Mouse (Mus musculus): ENCODE results near the gene Troap. TPM values are rescaled to one million over a fixed set of nuclear protein-coding genes. Genes with fewer than 3 reads are reported as not detected.
"Not testable (repeated sequence)": the region's sequence is repeated elsewhere in the genome, so short reads cannot be mapped to it uniquely, and the experiment has no call there.

Troap gene
- polyA plus RNA-seq, 1 experiment from 2014 or later = 27.2 TPM

- 71% methylated on average over 26 of the region's 26 CpGs for WGBS
- no peak overlapping the region for H3K4me3 ChIP-seq (ENCODE audit: low read depth, low read length)
These were observed 34.1 kb upstream of the Troap start for GRCm38 (mm10) chr15:99039996-99040919.

DNA sequence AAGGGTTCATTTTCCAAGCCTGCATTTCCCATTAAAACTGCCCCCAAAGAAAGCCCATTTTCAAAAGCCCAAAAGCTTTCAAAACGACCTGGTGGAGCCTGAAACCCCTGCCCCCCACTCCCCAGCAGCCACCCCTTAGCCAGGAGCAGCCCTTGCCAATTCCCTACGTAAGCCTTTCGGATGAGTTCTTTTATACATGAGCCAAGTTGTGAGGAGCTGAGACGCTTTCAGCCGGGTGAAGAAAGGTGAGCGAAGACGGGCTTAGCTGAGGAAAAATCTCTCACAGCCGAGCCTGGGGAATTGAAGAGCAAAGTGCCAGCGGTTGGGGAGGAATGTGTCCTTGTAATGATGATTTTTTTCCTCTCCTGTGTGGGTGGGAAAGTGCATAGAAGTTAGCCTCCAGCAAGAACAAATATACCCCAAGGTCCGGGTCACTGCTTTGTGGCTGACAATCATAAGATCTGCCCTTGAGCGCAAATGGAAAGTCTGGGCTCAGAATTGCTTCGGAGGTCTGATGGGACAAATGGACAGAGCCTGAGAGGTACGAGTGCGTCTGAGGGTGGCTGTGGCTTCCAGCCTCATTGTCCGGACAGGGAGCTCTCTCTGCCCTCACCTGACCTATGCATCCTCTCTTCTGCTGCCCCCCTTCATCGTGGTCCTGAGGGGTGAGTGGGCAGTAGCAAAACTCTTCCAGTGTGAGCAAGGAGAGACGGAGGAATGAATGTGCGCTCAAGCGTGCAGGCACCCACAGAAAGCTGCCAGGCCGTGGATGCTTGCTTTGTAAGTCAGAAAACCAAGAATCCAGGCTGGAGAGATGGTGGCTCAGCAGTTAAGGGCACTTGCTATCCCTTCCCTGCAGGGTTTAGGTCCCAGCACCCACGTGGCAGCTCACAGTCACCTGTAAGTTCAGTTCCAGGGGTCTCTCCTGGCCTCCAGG, 33.2 kb upstream of the Troap start:
- H3K27me3 ChIP-seq (ENCODE audit: control insufficient read depth, insufficient read depth, low read length) = no peaks in the 10 kb centered on the region
- ATAC-seq (ENCODE audit: low FRiP score) (no peak), DNase-seq (ENCODE audit: low spot score, missing footprints) (no peak)
- WGBS = 54% methylated on average over 21 of the region's 21 CpGs
- H3K9me3 ChIP-seq (ENCODE audit: control insufficient read depth, low read length) = no peaks in the 10 kb centered on the region
- H3K4me2 ChIP-seq = no peak overlapping the region
- H3K9ac ChIP-seq (ENCODE audit: low read length) = no peak overlapping the region
- no peak overlapping the region for H3K4me3 ChIP-seq (ENCODE audit: low read depth, low read length)
- H3K4me1 ChIP-seq (ENCODE audit: control insufficient read depth, insufficient read depth, low read length) = 0 out of 2 replicates have a peak, but pooled peaks cover 5% of the 10 kb centered on the region
- no peaks in the 10 kb centered on the region for H3K36me3 ChIP-seq (ENCODE audit: control insufficient read depth, insufficient read depth, low read length)
- no peak overlapping the region for H3K27ac ChIP-seq (ENCODE audit: low read depth, low read length)

More at GRCm38 (mm10) chr15:99039996-99040919, 34.1 kb upstream of the Troap start:
- Histone ChIP-seq H3K4me2 (no peak overlapping the region), H3K4me1 (ENCODE audit: control insufficient read depth, insufficient read depth, low read length) (0 out of 2 replicates have a peak, but pooled peaks cover 5% of the 10 kb centered on the region), H3K9me3 (ENCODE audit: control insufficient read depth, low read length) (no peaks in the 10 kb centered on the region), H3K27ac (ENCODE audit: low read depth, low read length) (no peak overlapping the region), H3K36me3 (ENCODE audit: control insufficient read depth, insufficient read depth, low read length) (no peaks in the 10 kb centered on the region), H3K9ac (ENCODE audit: low read length) (no peak overlapping the region), H3K27me3 (ENCODE audit: control insufficient read depth, insufficient read depth, low read length) (no peaks in the 10 kb centered on the region)
- DNase-seq (ENCODE audit: low spot score, missing footprints) (no peak), ATAC-seq (ENCODE audit: low FRiP score) (no peak)

DNA sequence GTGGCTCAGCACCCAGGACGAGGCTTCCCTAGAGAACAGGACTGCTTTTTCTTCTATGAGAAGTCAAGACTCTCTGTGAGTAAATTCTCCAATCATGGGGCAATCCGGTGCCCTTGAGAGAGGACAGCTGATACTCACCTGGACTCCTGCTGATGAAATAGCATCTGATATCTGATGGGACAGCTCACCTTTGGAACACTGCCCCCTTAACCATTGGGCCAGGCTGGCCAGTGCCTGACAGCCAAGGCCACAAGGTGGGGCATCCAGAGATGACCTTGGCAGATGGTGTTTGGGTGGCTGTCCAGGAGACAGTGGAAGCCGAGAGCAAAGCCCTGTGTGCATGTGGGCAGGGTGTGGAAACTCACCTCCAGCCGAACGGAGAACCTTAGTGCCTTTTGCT, 32.0 kb upstream of the Troap start:
- 0 out of 2 replicates have a peak, but pooled peaks cover 5% of the 10 kb centered on the region for H3K4me1 ChIP-seq (ENCODE audit: control insufficient read depth, insufficient read depth, low read length)
- no peak overlapping the region for H3K4me3 ChIP-seq (ENCODE audit: low read depth, low read length)
- 82% methylated on average over 5 of the region's 5 CpGs for WGBS
- H3K4me2 ChIP-seq = no peak overlapping the region
- H3K27me3 ChIP-seq (ENCODE audit: control insufficient read depth, insufficient read depth, low read length) = no peaks in the 10 kb centered on the region
- H3K27ac ChIP-seq (ENCODE audit: low read depth, low read length) = no peak overlapping the region
- ATAC-seq (ENCODE audit: low FRiP score) (no peak), DNase-seq (ENCODE audit: low spot score, missing footprints) (no peak)
- no peak overlapping the region for H3K9ac ChIP-seq (ENCODE audit: low read length)
- H3K9me3 ChIP-seq (ENCODE audit: control insufficient read depth, low read length) = no peaks in the 10 kb centered on the region
- H3K36me3 ChIP-seq (ENCODE audit: control insufficient read depth, insufficient read depth, low read length) = no peaks in the 10 kb centered on the region

GRCm38 (mm10) chr15:99044854-99045253, 29.5 kb upstream of the Troap start:
- Histone ChIP-seq H3K27ac (ENCODE audit: low read depth, low read length) (no peak overlapping the region), H3K27me3 (ENCODE audit: control insufficient read depth, insufficient read depth, low read length) (no peaks in the 10 kb centered on the region), H3K9ac (ENCODE audit: low read length) (no peak overlapping the region), H3K4me3 (ENCODE audit: low read depth, low read length) (no peak overlapping the region), H3K4me1 (ENCODE audit: control insufficient read depth, insufficient read depth, low read length) (0 out of 2 replicates have a peak, but pooled peaks cover 5% of the 10 kb centered on the region), H3K9me3 (ENCODE audit: control insufficient read depth, low read length) (no peaks in the 10 kb centered on the region), H3K36me3 (ENCODE audit: control insufficient read depth, insufficient read depth, low read length) (no peaks in the 10 kb centered on the region), H3K4me2 (no peak overlapping the region)
- DNase-seq (ENCODE audit: low spot score, missing footprints) (no peak), ATAC-seq (ENCODE audit: low FRiP score) (no peak)
- 62% methylated on average over 3 of the region's 3 CpGs for WGBS

DNA sequence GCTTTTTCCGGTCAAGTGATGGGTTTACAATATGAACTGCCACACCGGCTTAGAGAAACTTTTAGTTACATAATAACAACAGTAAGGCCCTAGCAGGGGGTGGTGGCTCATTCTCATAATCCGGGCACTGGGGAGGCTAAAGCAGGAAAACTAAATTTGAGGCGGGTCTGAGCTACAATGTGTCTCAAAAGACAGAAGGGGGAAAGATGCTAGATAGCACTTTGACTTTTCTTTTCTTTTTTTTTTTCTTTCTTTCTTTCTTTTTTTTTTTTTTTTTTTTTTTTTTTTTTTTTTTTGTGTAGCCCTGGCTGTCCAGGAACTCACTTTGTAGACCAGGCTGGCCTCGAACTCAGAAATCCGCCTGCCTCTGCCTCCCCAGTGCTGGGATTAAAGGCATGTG, 28.6 kb upstream of the Troap start:
- WGBS = 85% methylated on average over 6 of the region's 6 CpGs
- H3K36me3 ChIP-seq (ENCODE audit: control insufficient read depth, insufficient read depth, low read length); H3K9ac ChIP-seq (ENCODE audit: low read length); ATAC-seq (ENCODE audit: low FRiP score); H3K4me3 ChIP-seq (ENCODE audit: low read depth, low read length); H3K27me3 ChIP-seq (ENCODE audit: control insufficient read depth, insufficient read depth, low read length); H3K4me2 ChIP-seq; H3K27ac ChIP-seq (ENCODE audit: low read depth, low read length); H3K4me1 ChIP-seq (ENCODE audit: control insufficient read depth, insufficient read depth, low read length); DNase-seq (ENCODE audit: low spot score, missing footprints); H3K9me3 ChIP-seq (ENCODE audit: control insufficient read depth, low read length): not testable (repeated sequence)

GRCm38 (mm10) chr15:99049473-99050253, 24.7 kb upstream of the Troap start:
- peaks cover 13% of the 10 kb centered on the region for H3K27me3 ChIP-seq (ENCODE audit: control insufficient read depth, insufficient read depth, low read length)

DNA sequence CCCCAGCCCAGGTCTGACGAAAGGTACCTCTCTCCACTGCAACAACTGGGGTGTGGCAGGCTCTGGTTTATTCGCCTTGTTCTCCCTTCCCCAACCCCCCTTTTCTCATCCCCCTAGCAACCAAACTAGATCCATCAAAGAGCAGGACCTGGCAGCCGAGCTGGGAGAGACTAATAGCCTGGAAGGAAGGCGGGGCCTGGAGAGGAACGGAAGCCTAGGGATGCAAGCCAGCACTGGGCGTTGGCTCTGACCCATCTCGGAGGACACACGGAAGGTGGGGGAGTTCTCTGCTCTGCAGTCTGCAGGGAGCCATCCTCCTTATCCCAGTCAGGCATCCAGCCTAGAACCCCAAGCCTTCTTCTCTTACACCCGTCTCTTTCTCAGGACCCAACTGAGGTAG, 21.0 kb upstream of the Troap start:
- Histone ChIP-seq H3K9me3 (ENCODE audit: control insufficient read depth, low read length) (no peaks in the 10 kb centered on the region), H3K9ac (ENCODE audit: low read length) (no peak overlapping the region), H3K36me3 (ENCODE audit: control insufficient read depth, insufficient read depth, low read length) (no peaks in the 10 kb centered on the region), H3K4me2 (no peak overlapping the region), H3K27ac (ENCODE audit: low read depth, low read length) (no peak overlapping the region), H3K4me3 (ENCODE audit: low read depth, low read length) (no peak overlapping the region), H3K4me1 (ENCODE audit: control insufficient read depth, insufficient read depth, low read length) (peaks cover 6% of the 10 kb centered on the region), H3K27me3 (ENCODE audit: control insufficient read depth, insufficient read depth, low read length) (peaks cover 48% of the 10 kb centered on the region)
- ATAC-seq (ENCODE audit: low FRiP score) = no peak
- DNase-seq (ENCODE audit: low spot score, missing footprints) = no peak
- 12% methylated on average over 9 of the region's 9 CpGs for WGBS

More at GRCm38 (mm10) chr15:99049473-99050253, 24.7 kb upstream of the Troap start:
- WGBS = 39% methylated on average over 13 of the region's 13 CpGs
- DNase-seq (ENCODE audit: low spot score, missing footprints) (peak; percentile 95), ATAC-seq (ENCODE audit: low FRiP score) (no peak)
- Histone ChIP-seq H3K36me3 (ENCODE audit: control insufficient read depth, insufficient read depth, low read length) (no peaks in the 10 kb centered on the region), H3K9ac (ENCODE audit: low read length) (no peak overlapping the region), H3K27ac (ENCODE audit: low read depth, low read length) (no peak overlapping the region), H3K4me1 (ENCODE audit: control insufficient read depth, insufficient read depth, low read length) (peaks cover 2% of the 10 kb centered on the region; the same call in 1 of the 2 replicates), H3K4me2 (no peak overlapping the region), H3K4me3 (ENCODE audit: low read depth, low read length) (no peak overlapping the region), H3K9me3 (ENCODE audit: control insufficient read depth, low read length) (no peaks in the 10 kb centered on the region)

- Histone ChIP-seq H3K9ac (ENCODE audit: low read length) (peak within 1 kb of the TSS; percentile 14; the same call in 1 of the 2 replicates), H3K4me2 (peak within 1 kb of the TSS; percentile 34), H3K27ac (ENCODE audit: low read depth, low read length) (no peak within 1 kb of the TSS), H3K9me3 (ENCODE audit: control insufficient read depth, low read length) (no peaks in the 10 kb centered on the region), H3K4me1 (ENCODE audit: control insufficient read depth, insufficient read depth, low read length) (peaks cover 6% of the 10 kb centered on the region), H3K27me3 (ENCODE audit: control insufficient read depth, insufficient read depth, low read length) (peaks cover 51% of the 10 kb centered on the region), H3K4me3 (ENCODE audit: low read depth, low read length) (peak within 1 kb of the TSS; percentile 27), H3K36me3 (ENCODE audit: control insufficient read depth, insufficient read depth, low read length) (no peaks in the 10 kb centered on the region)
- peak; percentile 87 for DNase-seq (ENCODE audit: low spot score, missing footprints)
- WGBS = 2% methylated on average over 26 of the region's 30 CpGs
- ATAC-seq (ENCODE audit: low FRiP score) = no peak
These were observed 19.3 kb upstream of the Troap start, which contains the start of gene Prph for GRCm38 (mm10) chr15:99055040-99055439. Gene Prph, plus strand, starts transcription at chr15:99055174.
